Comparison of ENCODE assay signal across 8 mouse cellular contexts in the genomic region with DNA sequence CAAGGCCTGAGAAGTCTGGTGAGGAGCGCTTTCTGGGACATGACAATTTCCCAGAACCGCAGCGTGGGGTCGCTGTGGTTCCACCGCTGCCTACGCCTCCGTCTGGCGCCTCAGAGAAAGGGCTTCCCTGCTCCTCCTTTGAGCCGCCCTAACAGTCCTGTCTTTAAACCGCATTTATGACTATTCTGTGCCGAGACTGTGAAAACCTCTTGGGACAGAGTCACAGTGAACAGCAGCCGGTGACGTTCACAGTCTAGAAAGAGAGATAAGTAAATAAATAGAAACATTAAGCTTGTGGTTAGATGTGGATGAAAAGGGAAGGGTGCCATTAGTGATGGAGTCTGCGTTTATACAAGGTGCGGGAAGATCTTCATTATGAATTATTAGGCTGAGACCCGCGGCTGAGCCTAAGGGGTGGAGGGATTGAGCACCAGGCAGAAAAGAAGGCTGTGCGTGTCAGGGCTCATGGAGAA. TPM values are rescaled to one million over a fixed set of nuclear protein-coding genes. Genes with fewer than 3 reads are reported as not detected.
DNase-seq lines count a peak whose midpoint lies in the region; ATAC-seq and TF ChIP-seq lines count a peak whose summit lies in the region.

No protein-coding gene starts in this region.

- no peak for TF ChIP-seq EP300 in ES-Bruce4 (IDR thresholded peaks at IDR 0.05; ENCODE audit: insufficient read depth, low read depth, low read length)

- H3K9ac ChIP-seq in ES-Bruce4 (ENCODE audit: low read depth, poor library complexity, severe bottlenecking): no peak overlapping the region
- no peak overlapping the region for H3K9ac ChIP-seq in embryonic facial prominence, embryonic 15.5 days
- H3K9ac ChIP-seq in heart, embryonic 14.5 days (ENCODE audit: low read length): peak overlapping the region; percentile 35; the same call in 1 of the 2 replicates
- peak overlapping the region; percentile 53 for H3K9ac ChIP-seq in neural tube, embryonic 15.5 days (replicated peaks)

- ATAC-seq in embryonic facial prominence, embryonic 15.5 days (ENCODE audit: insufficient number of reproducible peaks, low FRiP score, low TSS enrichment, low read depth): peak; percentile 71; the same call in 1 of the 2 replicates
- ATAC-seq in heart, embryonic 14.5 days (ENCODE audit: insufficient number of reproducible peaks, insufficient read depth, low FRiP score, low read depth): 0 out of 2 replicates have a peak, but pooled peaks have one; percentile 20
- ATAC-seq in neural tube, embryonic 15.5 days (ENCODE audit: low FRiP score): peak; percentile 86

- H3K4me2 ChIP-seq in embryonic facial prominence, embryonic 15.5 days (replicated peaks): peak overlapping the region; percentile 45
- peak overlapping the region; percentile 58 for H3K4me2 ChIP-seq in heart, embryonic 14.5 days (ENCODE audit: low read length)
- peak overlapping the region; percentile 59 for H3K4me2 ChIP-seq in neural tube, embryonic 15.5 days

- WGBS in embryonic facial prominence, embryonic 15.5 days: 7% methylated on average over 18 of the region's 18 CpGs
- 8% methylated on average over 18 of the region's 18 CpGs for WGBS in heart, embryonic 14.5 days
- 2% methylated on average over 18 of the region's 18 CpGs for WGBS in neural tube, embryonic 15.5 days

- TF ChIP-seq CTCF in ES-Bruce4 (IDR thresholded peaks at IDR 0.05; ENCODE audit: low read depth, low read length): peak; percentile 95
- TF ChIP-seq CTCF in bone marrow macrophage, adult 2 months (IDR thresholded peaks at IDR 0.05; ENCODE audit: low read depth, low read length): peak; percentile 80

- no peak overlapping the region for H3K4me3 ChIP-seq in ES-Bruce4 (ENCODE audit: low read depth, low read length)
- no peak overlapping the region for H3K4me3 ChIP-seq in bone marrow macrophage, adult 2 months (ENCODE audit: insufficient read depth, low read length)
- H3K4me3 ChIP-seq in embryonic facial prominence, embryonic 15.5 days (replicated peaks): peak overlapping the region; percentile 27
- peak overlapping the region; percentile 17 to 23 for H3K4me3 ChIP-seq in heart, embryonic 14.5 days (ENCODE audit: control insufficient read depth in 1 of 2, insufficient read depth in 1 of 2, low read depth in 1 of 2, low read length in 2 of 2)
- H3K4me3 ChIP-seq in neural tube, embryonic 15.5 days (replicated peaks): peak overlapping the region; percentile 37

- no peaks in the 10 kb centered on the region for H3K36me3 ChIP-seq in ES-Bruce4 (ENCODE audit: control insufficient read depth, insufficient read depth, low read length, poor library complexity, severe bottlenecking)
- H3K36me3 ChIP-seq in embryonic facial prominence, embryonic 15.5 days: no peaks in the 10 kb centered on the region
- H3K36me3 ChIP-seq in heart, embryonic 14.5 days (ENCODE audit: control insufficient read depth, insufficient read depth, low read length): no peaks in the 10 kb centered on the region
- no peaks in the 10 kb centered on the region for H3K36me3 ChIP-seq in neural tube, embryonic 15.5 days

- TF ChIP-seq POLR2A in ES-Bruce4 (IDR thresholded peaks at IDR 0.05; ENCODE audit: insufficient read depth, low read length): no peak
- TF ChIP-seq POLR2A in bone marrow macrophage, adult 2 months (IDR thresholded peaks at IDR 0.05; ENCODE audit: borderline replicate concordance, low read depth, low read length): no peak

- no peaks in the 10 kb centered on the region for H3K4me1 ChIP-seq in ES-Bruce4 (ENCODE audit: control insufficient read depth, insufficient read depth, low read length)
- H3K4me1 ChIP-seq in bone marrow macrophage, adult 2 months (ENCODE audit: control insufficient read depth, insufficient read depth, low read length): no peaks in the 10 kb centered on the region
- peaks cover 6% of the 10 kb centered on the region for H3K4me1 ChIP-seq in embryonic facial prominence, embryonic 15.5 days
- H3K4me1 ChIP-seq in heart, embryonic 14.5 days (ENCODE audit: control insufficient read depth in 2 of 2, insufficient read depth in 2 of 2, low read length in 2 of 2): peaks cover 0 to 2% of the 10 kb centered on the region in 2 experiments; a peak in 1 of 4 replicates
- H3K4me1 ChIP-seq in neural tube, embryonic 15.5 days: peaks cover 32% of the 10 kb centered on the region

- H3K27ac ChIP-seq in ES-Bruce4 (ENCODE audit: insufficient read depth, low read length): no peak overlapping the region
- H3K27ac ChIP-seq in bone marrow macrophage, adult 2 months (ENCODE audit: insufficient read depth, low read depth, low read length): no peak overlapping the region
- H3K27ac ChIP-seq in embryonic facial prominence, embryonic 15.5 days (replicated peaks): no peak overlapping the region
- no peak overlapping the region for H3K27ac ChIP-seq in heart, embryonic 14.5 days (replicated peaks in 1 of 2; ENCODE audit: control insufficient read depth in 1 of 2, insufficient read depth in 1 of 2, low read depth in 2 of 2, low read length in 2 of 2)
- peak overlapping the region; percentile 85 for H3K27ac ChIP-seq in neural tube, embryonic 15.5 days (replicated peaks)

- H3K27me3 ChIP-seq in ES-Bruce4 (ENCODE audit: control insufficient read depth, insufficient read depth, low read length, poor library complexity, severe bottlenecking): no peaks in the 10 kb centered on the region
- no peaks in the 10 kb centered on the region for H3K27me3 ChIP-seq in embryonic facial prominence, embryonic 15.5 days
- H3K27me3 ChIP-seq in heart, embryonic 14.5 days (ENCODE audit: control insufficient read depth, insufficient read depth, low read length): no peaks in the 10 kb centered on the region
- H3K27me3 ChIP-seq in neural tube, embryonic 15.5 days (replicated peaks): 0 out of 2 replicates have a peak, but pooled peaks cover 2% of the 10 kb centered on the region

- peak; percentile 48 to 74 for DNase-seq in kidney, postnatal 36 days
- DNase-seq in lung, adult 18-20 months: peak; percentile 29 to 39
- DNase-seq in thymus, postnatal 14 days: peak; percentile 59

- no peaks in the 10 kb centered on the region for H3K9me3 ChIP-seq in ES-Bruce4 (replicated peaks; ENCODE audit: control insufficient read depth, insufficient read depth, low read length, poor library complexity, severe bottlenecking)
- H3K9me3 ChIP-seq in embryonic facial prominence, embryonic 15.5 days (replicated peaks): no peaks in the 10 kb centered on the region
- no peaks in the 10 kb centered on the region for H3K9me3 ChIP-seq in heart, embryonic 14.5 days (ENCODE audit: control insufficient read depth, low read length)
- no peaks in the 10 kb centered on the region for H3K9me3 ChIP-seq in neural tube, embryonic 15.5 days (replicated peaks)

RNA-seq across cellular contexts. Expression of gene Ssx2ip, which starts 59.1 kb away (rescaled TPM):
- polyA plus RNA-seq in ES-Bruce4 (2011; ENCODE audit: insufficient read depth, insufficient read length, low read depth, missing spikeins): 27.3 and 28.2 TPM in 2 replicates
- 6.1 and 6.9 TPM in 2 replicates for polyA plus RNA-seq in bone marrow macrophage, adult 2 months (2012; ENCODE audit: insufficient read depth, insufficient read length, missing spikeins)
- polyA plus RNA-seq in embryonic facial prominence, embryonic 15.5 days (2015; fragmentation: Nextera tagmentation; extraction: Ambion mirVana): 32.4 and 34.3 TPM in 2 replicates
- polyA plus RNA-seq in heart, embryonic 14.5 days (2014; fragmentation: Nextera tagmentation; extraction: Ambion mirVana): 17.1 and 19.6 TPM in 2 replicates
- polyA plus RNA-seq in neural tube, embryonic 15.5 days (2015; fragmentation: Nextera tagmentation; extraction: Ambion mirVana): 16.7 and 19.3 TPM in 2 replicates

Comparison
In these comparisons a context has a peak if more than half of its experiments do, and no peak if none do; other contexts are left out.
1. H3K4me3 ChIP-seq: peak in embryonic facial prominence, embryonic 15.5 days (single experiment), heart, embryonic 14.5 days (2 of 2) and neural tube, embryonic 15.5 days (single experiment); none in ES-Bruce4 (single experiment) and bone marrow macrophage, adult 2 months (single experiment).
2. H3K9ac ChIP-seq: peak in heart, embryonic 14.5 days (single experiment) and neural tube, embryonic 15.5 days (single experiment); none in ES-Bruce4 (single experiment) and embryonic facial prominence, embryonic 15.5 days (single experiment).
3. ATAC-seq: peak in every context shown above with its lines; median percentile 86 in neural tube, embryonic 15.5 days; 71 in embryonic facial prominence, embryonic 15.5 days; 20 in heart, embryonic 14.5 days.
4. Peak in every context shown above with its lines, with median percentiles within 50 percentile points of each other: H3K4me2 ChIP-seq and DNase-seq.